ENCODE assay signal across 12 mouse cellular contexts in genomic region chr12:116907424-116907823, GRCm38 (mm10).
DNase-seq lines count a peak whose midpoint lies in the region; ATAC-seq and TF ChIP-seq lines count a peak whose summit lies in the region.
"Had no signal": no experiment of that assay in that cellular context is flagged by ENCODE, and none has a peak within 500 bp of the region (broad histone marks: within the 10 kb centered on the region; RNA-seq: fewer than 3 reads in every experiment).

No protein-coding gene starts in this region.

- H3K4me1 ChIP-seq in hindbrain, embryonic 14.5 days (replicated peaks; ENCODE audit: control insufficient read depth, insufficient read depth, low read length) = peaks cover 20% of the 10 kb centered on the region
- H3K4me1 ChIP-seq in neural tube, embryonic 13.5 days (replicated peaks) = peaks cover 25% of the 10 kb centered on the region

- H3K27me3 ChIP-seq in hindbrain, embryonic 14.5 days (ENCODE audit: control insufficient read depth, insufficient read depth, low read length) = no peaks in the 10 kb centered on the region
- H3K27me3 ChIP-seq in neural tube, embryonic 13.5 days = no peaks in the 10 kb centered on the region
- H3K27me3 ChIP-seq: Patski had no signal

- H3K4me3 ChIP-seq in left cerebral cortex, adult 2 months = no peak overlapping the region
- H3K4me3 ChIP-seq in hindbrain, embryonic 14.5 days (replicated peaks; ENCODE audit: low read length) = no peak overlapping the region
- no peak overlapping the region for H3K4me3 ChIP-seq in neural tube, embryonic 13.5 days

- H3K27ac ChIP-seq in left cerebral cortex, adult 2 months = peak overlapping the region; percentile 51
- peak overlapping the region; percentile 66 for H3K27ac ChIP-seq in hindbrain, embryonic 14.5 days
- peak overlapping the region; percentile 49 for H3K27ac ChIP-seq in neural tube, embryonic 13.5 days (replicated peaks)

- H3K36me3 ChIP-seq in hindbrain, embryonic 14.5 days (replicated peaks; ENCODE audit: control insufficient read depth, insufficient read depth) = no peaks in the 10 kb centered on the region
- no peaks in the 10 kb centered on the region for H3K36me3 ChIP-seq in neural tube, embryonic 13.5 days

- no peaks in the 10 kb centered on the region for H3K9me3 ChIP-seq in hindbrain, embryonic 14.5 days (ENCODE audit: control insufficient read depth, low read length)
- no peaks in the 10 kb centered on the region for H3K9me3 ChIP-seq in neural tube, embryonic 13.5 days

- ATAC-seq in hindbrain, embryonic 14.5 days (ENCODE audit: low FRiP score) = peak; percentile 54
- ATAC-seq in neural tube, embryonic 13.5 days (ENCODE audit: low read depth) = peak; percentile 40; the same call in 1 of the 2 replicates
- ATAC-seq: CD4-positive, CD25-positive, alpha-beta regulatory T cell, adult 4 months; Patski had no signal

- DNase-seq in left cerebral cortex, adult 2 months (ENCODE audit: extremely low spot score in 1 of 2, low spot score in 2 of 2) = no peak
- no peak for DNase-seq in left cerebral cortex, adult 8-10 months (ENCODE audit: low spot score in 2 of 2)
- DNase-seq in embryo, embryonic 11 days = peak; percentile 33
- DNase-seq in hindbrain, embryonic 14.5 days (ENCODE audit: low spot score) = peak; percentile 62
- DNase-seq in adrenal gland, postnatal 4 days (ENCODE audit: low spot score in 2 of 2) = no peak
- DNase-seq in kidney, adult 18-20 months = no peak
- no peak for DNase-seq in spleen, postnatal 4 days (ENCODE audit: low spot score in 2 of 2)
- DNase-seq: adrenal gland, postnatal 14 days; cerebellum, adult 2 months had no signal

- TF ChIP-seq CTCF in left cerebral cortex, adult 2 months (IDR thresholded peaks at IDR 0.05) = no peak

- no peak overlapping the region for H3K9ac ChIP-seq in hindbrain, embryonic 14.5 days
- no peak overlapping the region for H3K9ac ChIP-seq in neural tube, embryonic 13.5 days

- WGBS in hindbrain, embryonic 14.5 days = 0% methylated on average over 1 of the region's 1 CpGs
- WGBS in neural tube, embryonic 13.5 days = 11% methylated on average over 1 of the region's 1 CpGs

- H3K4me2 ChIP-seq in hindbrain, embryonic 14.5 days (replicated peaks) = no peak overlapping the region
- no peak overlapping the region for H3K4me2 ChIP-seq in neural tube, embryonic 13.5 days

- intact Hi-C loops in left cerebral cortex, adult 2 months (cut with DNase I) = no loop called here

Comparison
In these comparisons a context has a peak if more than half of its experiments do, and no peak if none do; other contexts are left out.
1. DNase-seq: peak in embryo, embryonic 11 days (single experiment) and hindbrain, embryonic 14.5 days (single experiment); none in left cerebral cortex, adult 2 months (0 of 2), left cerebral cortex, adult 8-10 months (0 of 2), adrenal gland, postnatal 4 days (0 of 2), kidney, adult 18-20 months (single experiment) and spleen, postnatal 4 days (0 of 2).
2. Peak in every context shown above with its lines, with median percentiles within 50 percentile points of each other: H3K27ac ChIP-seq.